Mouse (Mus musculus): ENCODE results near the gene Dclk1.

Dclk1 gene

DNA sequence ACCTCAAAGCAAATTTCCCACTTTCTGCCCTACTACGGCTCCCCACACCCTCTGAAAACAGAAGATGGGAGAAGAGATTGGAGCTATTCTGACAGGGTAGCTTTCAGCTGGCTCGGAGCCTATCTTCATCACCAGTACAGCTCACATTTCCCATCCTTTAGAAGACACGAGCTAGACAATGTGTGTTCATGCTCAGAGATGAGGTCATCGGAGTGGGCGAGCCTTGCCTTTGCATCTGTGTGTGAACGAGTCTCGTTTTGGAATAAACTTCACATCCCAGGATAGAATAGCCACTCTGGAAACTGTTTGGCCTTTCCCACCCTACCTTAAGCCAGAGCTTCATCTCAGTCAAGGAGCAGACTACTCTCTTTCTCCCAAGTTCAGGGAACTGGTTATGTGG lies 95.5 kb downstream of the Dclk1 start:
- DNase-seq: no peak

DNA sequence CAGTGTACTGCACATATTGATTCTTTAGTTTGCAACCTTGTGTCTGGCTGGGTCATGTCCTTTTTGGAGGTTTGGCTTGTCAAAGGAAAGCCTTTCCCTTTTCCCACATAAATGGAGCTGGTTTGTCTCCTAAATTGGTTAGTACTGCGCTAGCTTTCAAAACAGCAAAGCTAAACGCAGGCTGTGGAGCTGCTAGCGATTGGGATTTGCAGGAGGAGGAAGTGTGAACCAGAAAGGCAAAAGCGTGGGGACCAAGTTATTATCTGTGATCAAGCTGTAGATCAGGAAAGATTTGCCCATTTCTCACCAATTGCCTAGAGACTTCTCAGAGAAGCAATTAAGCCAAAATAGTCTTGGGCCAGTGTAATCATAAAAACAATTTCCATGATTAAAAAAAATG lies 100.3 kb downstream of the Dclk1 start:
- DNase-seq: no peak

DNA sequence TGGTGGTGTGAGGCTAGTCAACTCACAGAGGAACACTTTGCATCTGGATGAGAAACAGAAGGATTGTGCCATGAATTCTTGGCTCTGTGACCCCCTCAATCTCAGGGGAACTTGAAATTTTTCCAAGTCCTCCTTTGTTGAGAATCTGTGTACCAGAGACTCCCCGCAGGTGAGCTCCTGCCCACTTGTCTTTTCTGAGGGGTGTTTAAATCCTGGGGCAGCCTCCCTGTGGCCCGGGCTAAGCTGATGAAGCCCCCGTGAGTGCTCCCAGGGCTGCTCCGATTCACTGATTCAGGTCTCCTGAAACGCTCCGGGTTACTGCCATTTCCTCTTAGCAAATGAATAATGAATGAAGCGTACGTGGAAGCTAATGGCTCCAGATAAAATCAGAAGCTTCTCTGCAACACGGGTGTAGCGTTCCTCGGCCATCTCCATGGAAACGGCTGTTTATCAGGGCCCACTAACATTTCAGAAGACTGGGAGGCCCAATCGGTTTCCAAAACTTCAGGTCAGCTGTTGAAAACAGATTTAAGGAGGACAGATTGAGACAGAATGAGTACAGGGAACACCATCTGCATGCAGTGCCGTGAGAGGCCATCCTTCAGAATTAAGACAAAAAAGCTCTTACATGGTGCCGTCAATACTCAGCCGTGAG lies 105.3 kb downstream of the Dclk1 start:
- no peak for DNase-seq

DNA sequence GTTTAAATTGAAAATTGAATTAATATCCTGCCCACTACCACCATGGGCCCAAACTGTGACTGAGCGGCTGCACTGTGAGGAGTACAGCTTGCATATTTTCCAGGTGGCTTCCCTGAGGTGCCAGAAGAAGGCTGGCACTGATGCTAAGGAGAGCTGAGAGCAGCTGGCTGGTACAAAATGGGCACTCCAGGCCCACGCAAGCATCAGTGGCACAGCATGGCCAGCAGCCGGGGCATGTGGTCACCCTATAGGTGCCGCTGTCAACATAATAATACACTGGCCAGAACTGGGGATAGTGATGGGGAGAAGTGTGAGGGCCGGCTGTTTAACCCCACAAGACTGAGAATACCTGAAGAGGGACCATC lies 105.8 kb downstream of the Dclk1 start:
- DNase-seq: no peak

DNA sequence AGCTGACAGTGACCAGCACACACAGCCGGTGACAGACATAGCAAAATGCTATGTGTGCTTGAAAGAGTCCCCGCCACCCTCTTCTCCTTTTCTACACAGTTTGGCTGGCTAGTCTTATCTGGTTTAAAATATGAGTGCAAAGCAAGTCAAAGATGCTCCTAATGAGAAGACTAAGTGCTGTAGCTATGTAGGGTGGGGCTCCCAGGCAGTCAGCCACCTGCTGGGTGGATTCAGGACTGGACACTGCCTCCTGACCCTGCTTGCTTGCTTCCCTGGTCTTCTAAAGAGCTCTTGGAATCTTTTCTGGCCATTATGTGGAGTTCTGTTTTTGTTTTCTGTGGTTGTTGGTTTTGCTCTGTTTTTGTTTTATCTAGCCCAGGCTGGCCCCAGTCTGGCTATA lies 108.0 kb downstream of the Dclk1 start:
- no peak for DNase-seq

DNA sequence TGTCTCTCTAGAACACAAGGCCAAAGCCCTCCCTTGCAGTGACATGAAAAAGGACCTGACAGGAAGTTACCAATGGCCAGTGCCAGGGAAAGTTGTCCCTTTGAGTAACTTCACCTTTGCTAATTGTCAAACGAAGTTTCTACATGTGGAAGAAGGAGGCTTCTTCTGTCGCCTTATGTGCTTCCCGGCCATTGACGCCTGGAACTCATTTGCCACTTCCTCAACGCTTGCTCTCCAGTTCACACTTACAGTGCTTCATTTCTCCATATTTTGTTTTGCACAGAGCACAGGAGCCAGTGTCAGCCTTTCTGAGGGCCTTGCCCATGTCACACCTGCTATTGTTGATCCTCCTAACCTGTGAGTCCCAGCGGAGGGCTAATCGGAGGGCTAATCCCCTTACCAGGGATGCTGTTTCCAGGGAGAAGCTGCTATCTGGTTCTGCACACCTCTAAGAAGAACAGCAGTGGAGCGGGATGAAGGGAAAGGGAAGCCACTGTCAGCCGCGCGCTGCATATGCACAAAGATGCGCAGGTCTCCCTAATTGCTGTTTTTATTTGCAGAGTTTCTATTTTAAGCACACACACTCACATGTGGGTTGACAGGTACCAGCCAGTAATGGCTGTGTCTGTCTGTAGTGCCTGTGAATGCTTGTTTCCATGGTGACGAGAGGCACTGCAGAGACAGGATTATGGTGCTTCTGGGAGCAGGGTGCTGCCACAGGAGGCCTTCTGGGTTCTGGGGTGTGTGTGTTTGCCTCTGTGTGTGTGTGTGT lies 109.3 kb downstream of the Dclk1 start:
- DNase-seq: no peak

DNA sequence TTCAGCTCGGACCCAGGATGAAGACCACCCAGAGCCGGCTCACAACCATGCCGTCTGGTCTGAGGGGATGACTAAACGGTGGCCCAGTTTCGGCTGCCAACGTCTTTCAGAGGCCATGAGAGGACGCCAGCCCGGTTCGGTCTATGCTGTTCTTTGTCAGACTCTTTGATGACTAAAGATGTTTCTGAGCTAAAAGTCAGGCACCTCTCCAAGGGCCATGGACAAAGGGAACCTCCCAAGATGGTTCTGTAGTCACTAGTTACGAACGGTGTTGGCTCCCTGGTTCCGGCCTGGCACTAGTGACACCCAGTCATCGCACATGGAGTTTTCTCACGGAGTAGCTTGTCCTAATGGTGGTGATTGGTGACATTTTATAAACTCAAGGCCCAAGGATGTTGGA lies 110.4 kb downstream of the Dclk1 start:
- no peak for DNase-seq

DNA sequence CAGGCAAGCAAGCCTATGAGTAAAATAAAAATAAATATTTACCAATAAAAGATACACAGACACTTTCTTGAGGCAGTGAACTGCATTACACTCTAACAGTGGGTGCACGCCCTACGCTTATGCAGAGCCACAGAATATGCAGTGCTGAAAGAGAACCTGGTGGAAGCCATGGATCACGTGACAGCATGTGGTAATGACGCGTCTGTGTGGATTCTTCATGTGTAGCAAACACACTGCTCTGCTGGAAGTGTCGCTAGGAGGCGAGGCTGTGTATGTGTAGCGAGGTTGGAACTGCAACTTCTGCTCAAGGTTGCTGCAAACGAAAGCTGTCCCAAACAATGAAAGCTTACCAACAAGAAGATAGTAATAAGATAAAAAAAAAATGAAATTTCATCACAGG lies 111.0 kb downstream of the Dclk1 start:
- DNase-seq: no peak

DNA sequence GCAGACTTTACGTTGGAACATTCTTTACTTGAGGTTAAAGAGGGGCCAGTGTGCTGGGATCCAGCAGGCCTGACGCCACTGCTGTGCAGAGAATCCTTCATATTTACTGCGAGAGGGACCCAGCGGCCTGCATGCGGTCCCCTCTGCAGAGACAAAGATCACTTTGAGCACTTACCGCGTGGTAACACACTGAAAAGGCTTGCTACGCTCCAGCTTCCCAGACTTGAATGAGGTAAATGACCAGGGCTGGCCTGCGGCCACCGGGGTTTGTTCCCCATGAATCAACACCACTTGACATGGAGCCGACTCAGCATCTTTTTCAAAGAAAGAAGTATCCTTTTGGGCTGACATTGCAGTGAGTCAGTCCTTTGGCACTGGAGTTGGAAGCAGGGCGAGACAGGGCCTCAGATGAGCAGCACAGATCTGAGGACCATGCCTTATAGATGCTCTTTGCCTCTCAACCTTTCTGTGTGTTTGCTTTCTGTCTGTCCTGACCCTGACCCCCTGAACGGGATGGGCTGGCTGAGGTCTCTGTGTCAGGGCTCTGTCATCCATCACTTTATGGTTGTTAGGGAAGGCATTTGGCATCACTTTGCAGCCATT lies 111.8 kb downstream of the Dclk1 start:
- no peak for DNase-seq

DNA sequence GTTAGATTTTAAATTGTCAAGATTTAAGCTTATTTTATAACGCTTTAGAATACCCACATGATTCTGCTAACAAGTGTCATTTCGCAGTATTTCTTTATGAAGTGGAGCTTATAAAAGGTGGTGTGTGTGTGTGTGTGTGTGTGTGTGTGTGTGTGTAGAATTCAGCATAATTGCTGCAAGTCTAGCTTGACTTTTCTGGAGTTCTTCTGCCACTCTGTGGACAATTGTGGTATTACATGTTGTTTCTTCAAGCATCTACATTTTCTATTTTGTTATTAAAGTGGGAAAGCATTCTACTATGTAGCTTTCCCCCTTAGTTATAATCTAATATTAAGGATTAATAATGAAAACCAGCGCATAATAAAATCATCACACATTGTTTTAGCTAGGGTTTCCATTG lies 112.6 kb downstream of the Dclk1 start:
- DNase-seq: no peak

DNA sequence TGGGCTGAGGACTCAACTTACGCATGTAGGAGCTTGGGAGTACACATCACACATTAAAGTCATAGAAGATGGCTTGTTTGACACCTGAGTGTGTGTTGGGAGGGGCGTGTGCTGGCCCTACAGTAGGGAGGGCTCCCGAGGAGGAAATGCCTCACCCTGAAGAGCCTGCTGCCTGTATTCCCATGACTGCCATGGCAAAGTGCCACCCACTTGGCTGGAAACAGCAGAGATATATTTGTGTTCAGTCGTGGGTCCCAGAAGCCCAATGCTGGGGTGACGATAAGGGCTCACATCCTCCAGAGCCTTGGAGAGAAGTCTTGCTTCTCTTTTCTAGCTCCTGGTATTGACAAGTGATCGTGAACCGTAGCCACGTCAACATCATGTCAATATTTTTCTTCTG lies 116.3 kb downstream of the Dclk1 start:
- no peak for DNase-seq

DNA sequence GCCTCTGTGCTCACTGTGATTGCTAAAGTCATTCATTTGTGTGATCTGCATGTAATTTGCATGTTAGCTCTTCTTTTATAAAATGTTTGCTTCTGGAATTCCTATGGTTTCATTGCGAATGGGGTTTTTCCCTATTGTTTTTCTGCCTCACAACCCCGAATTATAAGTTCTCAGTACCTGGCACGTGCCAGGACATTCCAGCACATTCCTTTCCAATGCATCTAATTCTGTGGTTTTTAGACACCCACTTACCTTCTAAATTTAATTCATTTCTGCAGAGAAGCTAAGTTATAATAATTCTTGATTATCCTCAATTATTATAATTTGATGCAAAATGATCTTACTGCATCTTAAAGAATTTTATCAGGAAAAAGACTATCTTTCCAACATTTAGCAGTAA lies 118.7 kb downstream of the Dclk1 start:
- no peak for DNase-seq

DNA sequence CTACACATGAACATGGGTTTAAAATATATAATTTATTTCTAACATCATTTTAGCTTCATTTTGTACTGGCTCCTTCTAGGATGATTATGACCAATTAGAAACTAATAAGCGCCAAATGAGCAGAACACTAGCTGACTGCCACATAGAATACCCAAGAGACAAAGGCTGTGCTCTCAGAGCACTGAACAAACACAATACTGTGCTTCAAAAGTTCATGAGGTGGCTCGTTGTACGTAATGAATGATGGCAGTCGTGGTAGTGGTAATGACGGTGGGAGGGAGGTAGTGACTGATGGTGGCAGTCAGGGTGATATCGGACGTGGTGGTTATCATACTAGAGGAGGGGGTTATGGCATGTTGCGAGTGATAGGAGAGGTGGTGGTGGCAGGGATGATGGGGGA lies 125.0 kb downstream of the Dclk1 start:
- no peak for DNase-seq

DNA sequence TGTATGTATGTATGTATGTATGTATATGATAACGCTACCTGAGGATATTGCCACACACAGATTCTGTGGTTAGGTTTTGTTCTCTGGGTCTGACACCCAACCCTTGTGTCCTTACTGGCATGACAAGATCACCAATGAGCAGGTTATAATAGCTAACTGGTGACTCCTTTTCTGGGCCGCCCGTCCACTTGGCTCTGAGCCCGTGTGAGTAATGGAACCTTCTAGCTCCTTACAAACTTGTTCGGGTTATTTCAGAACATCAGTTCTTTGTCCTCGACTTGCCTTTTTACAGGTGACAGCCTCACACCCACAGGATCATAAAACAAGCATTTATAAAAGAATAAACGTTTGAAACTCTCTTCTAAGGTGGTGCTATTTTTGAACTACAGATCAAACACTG lies 127.0 kb downstream of the Dclk1 start:
- no peak for DNase-seq

DNA sequence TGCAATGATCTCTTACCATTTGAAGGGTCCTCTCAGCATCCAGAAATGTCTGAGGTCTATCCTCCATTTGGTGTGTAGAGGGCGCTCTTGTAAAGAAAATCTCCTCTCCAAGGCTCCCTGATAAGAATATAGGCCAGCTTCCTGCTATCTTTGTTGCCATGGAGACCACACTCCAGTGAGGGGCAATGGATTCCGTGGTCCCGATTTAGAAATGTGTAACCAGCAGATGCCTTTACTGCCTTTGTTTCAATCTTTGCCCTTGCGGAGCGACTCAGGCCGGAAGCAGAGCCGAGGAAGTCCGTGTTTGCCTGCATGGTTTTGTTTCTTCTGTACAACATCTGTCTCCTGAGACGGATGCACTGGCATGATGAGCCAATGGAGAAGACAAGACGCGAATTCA lies 131.5 kb downstream of the Dclk1 start:
- no peak for DNase-seq

DNA sequence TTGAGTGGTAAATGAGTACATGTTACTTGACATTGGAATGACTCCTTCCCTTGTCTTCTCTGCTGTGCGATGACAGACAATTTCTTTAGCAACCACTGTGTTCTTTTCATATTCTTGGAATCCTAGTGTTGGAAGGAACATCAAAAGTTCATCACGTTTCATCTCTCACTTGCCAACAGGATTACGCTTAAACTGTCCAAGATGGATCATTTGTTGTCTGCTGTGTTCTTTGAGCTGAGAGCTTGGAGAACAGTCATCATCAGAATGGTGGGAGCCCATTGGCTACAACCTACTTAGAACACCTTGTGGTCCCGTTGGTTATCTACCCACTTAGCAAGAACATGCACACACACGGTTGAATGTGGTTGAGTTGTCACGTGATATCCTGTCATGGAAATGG lies 136.4 kb downstream of the Dclk1 start:
- DNase-seq: no peak

DNA sequence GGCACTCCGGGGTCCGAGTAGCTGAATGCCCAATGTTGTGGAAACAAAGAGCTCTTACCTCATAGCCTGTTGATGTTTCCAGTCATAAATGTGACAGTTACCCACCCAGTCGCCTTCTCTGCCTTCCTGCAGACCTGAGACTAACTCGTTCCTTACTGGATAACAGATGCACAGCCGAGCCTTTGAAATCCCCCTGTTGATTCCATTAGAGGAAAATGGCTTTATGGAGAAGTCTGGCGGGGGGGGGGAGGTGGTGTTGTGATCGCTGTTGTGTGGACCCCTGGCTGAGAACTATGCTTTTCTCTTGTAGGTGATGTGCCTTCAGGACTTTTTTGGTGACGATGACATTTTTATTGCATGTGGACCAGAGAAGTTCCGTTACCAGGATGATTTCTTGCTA lies 138.3 kb downstream of the Dclk1 start:
- DNase-seq: no peak

DNA sequence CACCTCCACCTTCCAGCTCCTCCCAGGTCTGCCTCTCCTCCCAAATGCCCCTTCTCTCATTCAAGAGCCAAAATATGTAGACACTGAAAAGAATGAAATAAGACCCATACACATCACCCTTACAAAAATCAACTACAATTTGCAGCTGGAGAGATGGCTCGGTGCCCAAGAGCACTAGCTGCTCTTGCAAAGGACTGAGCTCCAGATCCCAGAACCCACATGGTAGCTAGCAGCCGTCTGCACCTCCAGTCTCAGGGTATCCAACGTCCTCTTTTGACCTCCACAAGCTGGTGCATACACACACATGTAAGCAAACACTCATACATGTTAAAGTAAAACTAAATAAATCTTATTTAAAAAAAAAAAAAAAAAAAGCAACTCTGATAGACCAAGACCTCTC lies 150.4 kb downstream of the Dclk1 start:
- no peak for DNase-seq

DNA sequence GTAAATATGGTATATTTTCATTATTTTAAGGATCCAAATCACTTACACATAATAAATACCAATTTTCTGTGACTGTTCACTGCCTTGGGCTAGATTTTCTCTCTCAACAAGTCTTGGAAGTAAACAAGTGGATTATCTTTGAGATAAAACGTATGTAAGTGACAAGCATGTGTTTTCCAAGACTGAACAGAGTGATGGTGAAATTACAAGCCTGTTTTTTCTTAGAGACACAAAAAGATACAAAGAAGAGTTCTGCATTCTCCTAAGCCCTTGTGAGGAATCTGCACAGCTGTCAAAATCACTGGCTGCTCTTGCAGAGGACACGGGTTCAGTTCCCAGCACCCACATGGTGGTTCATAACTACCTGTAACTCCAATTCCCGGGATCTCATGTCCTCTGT lies 151.4 kb downstream of the Dclk1 start:
- DNase-seq: no peak

DNA sequence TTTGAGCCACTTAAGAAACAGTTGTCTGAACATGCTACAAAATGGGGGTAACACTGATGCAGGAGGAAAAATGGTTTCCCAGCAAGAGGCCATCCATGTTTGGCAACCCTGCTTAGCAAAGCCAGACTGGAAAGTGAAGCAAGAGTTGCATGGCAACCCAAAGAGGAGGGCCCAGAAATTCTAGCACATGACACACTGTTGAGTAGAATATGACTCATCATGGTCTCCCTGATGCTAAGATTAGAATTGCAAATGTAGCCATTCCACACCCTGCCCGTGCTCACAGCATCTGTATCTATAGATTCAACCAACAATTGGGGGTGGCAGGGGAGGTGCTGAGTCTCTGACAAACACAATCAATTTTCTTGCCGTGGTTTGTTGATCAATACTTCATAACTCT lies 154.6 kb downstream of the Dclk1 start:
- DNase-seq: no peak

DNA sequence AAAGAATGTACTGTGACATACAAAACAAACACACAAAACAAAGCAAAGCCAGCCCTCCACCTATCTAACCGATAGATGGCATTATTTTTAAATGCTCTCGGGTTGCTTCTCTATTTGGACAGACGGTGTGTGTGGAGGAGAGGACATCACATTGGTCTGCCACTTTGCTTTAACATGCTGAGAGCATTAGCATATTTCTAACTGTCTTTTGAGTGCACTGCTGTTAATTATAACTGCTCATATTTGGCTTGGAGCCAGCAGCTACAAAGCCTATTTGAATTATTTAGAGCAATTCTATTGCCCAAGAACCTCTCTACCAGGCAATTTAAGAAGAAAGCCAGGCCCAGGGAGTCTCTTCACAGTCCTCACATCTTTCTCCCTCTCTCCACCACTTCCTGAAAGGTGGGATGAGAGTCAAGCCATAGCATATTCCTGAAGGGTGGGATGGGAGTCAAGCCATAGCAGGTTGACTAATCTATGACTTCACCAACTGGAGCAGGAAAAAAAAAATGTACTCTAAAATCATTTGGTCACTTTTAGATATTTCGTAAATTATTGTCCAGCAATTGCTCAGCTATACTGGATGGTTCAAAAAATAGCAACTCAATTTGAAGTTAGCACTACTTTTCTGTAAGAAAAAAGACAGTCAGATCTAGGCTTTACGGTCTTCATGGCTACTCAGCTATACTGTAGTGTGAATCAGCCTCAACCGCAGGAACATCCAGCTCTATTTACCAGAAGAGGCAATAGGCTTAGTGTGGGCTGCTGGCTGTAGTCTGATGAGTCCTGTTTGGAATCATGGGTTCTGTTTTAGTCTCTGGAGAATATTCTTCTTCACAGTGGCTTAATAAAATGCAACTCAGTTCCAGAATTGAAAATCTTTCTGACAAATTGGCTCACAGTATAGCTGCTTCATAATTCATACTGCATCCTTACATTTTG lies 155.9 kb downstream of the Dclk1 start:
- DNase-seq: no peak

DNA sequence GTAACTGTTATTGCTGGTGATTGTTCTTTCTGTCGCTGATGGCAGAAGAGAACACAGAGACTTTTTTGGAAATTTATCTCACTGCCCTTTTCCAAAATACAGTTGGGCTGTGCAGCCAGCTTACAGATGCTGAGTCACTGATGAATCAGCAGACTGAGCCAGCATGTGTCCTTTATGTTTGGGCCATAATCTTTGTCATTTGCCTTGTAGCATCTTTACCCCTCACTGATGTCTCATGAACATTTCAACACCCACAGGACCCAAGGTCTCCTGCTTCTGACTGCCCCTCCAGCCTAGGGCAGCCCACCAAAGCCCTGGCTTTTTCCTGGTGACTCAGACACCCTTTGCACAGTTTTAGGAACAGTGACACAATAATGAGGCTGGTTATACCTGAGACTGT lies 159.1 kb downstream of the Dclk1 start:
- no peak for DNase-seq

DNA sequence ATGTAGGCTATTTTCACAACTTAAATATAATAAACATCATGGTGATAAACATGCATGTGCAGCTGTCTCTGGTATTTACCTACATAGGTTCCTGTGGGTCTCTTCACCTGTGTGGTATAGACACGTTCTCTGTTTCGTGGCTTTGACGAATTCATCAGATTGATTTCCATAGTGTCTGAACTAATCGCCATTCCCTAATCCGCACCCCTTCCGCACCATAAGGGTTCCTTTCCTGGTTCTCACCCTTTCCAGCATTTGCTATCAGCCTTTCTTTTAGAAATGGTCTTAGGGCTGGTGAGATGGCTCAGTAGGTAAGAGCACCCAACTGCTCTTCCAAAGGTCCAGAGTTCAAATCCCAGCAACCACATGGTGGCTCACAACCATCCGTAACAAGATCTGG lies 162.6 kb downstream of the Dclk1 start:
- DNase-seq: no peak

DNA sequence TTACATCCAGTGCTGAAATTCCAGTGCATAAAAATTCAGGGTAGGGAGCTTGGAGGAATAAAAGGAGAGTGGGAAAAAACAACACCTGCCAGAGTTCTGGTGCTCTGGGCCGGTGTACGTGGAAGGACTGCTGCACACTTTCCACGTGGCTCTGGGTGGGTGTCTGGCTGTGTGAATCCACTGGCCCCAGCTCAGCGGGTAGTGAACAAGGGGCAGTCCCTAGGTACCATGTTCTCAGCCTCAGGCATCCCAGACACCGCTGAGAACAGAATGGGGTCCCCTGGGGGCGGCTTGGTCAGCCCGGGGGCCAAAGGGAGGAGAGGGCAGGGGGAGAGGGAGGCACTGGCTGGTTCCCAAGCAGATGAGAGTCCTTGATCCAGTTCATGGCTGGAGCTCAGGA lies 164.5 kb downstream of the Dclk1 start:
- DNase-seq: no peak

Data from B cell, adult 2 months (primary cell).